Mouse (Mus musculus) adipocyte (in vitro differentiated cells): Measurements from ENCODE around the gene Hand2.

Experiments used
- DNase-seq: peaks from one replicate; pipeline ENCODE4 v3.0.0-alpha.2; 2016; ENCODE audit warnings: low spot score

Gene Hand2

DNA sequence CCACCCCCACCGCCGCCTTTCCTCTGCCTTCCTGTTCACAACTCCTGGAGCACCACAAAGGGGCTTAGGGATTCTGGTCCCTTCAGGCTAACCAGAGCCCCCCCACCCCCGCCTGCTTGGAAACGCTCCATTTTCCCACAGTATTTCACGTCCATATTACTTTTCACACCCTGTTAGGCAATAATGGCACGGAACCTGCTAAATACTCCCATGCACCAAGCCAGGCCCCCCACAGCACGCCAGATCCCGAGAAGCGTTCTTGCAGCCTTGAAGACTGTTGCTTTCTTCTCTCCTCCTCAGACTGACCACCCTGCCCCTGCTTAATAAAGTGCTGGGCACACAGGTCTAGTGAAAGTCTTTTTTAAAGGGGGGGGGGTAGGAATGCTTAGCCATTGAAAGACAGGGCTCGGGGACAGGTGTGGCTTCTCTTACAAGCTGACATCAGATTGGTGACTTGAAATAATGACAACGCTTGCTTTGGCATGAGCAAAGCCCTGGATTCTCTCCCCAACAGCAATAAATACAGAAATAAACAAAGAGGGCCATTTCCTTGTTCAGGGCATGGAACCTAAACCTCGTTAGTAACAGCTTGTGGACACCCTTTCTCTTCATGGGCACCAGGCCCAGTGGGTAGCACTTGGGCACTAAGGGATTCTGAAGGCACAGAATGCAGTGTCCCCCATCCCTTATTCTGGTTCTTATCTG, 21.8 kb downstream of the Hand2 start:
- DNase-seq, result no peak

DNA sequence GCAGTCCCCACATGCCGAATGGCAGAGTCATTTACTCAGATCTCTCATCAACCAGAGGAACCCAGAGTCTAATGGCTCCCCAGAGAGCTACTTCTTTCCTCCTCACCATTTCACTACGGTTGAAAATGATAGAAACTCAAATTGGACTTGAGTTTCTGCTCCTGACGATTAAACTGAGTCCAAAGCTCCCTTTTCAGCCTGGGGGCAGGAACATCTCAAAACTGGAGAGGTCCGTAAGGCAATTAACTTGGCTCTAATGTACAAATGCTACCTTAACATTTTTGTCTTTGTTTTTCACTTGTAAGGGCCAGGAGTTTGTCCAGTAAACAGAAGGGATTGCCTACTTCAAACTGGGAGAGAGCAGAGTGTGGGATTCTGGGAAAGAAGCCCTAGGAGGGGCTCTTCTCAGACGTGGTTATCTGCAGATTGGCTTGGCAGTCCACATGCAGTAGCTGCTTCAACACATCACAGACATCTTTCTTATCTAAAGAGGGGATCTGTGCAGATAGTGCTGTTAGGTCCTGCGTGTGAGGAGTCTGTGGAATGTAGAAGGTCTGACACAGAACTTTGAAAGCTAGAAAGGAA, 23.0 kb downstream of the Hand2 start:
- DNase-seq, result no peak

DNA sequence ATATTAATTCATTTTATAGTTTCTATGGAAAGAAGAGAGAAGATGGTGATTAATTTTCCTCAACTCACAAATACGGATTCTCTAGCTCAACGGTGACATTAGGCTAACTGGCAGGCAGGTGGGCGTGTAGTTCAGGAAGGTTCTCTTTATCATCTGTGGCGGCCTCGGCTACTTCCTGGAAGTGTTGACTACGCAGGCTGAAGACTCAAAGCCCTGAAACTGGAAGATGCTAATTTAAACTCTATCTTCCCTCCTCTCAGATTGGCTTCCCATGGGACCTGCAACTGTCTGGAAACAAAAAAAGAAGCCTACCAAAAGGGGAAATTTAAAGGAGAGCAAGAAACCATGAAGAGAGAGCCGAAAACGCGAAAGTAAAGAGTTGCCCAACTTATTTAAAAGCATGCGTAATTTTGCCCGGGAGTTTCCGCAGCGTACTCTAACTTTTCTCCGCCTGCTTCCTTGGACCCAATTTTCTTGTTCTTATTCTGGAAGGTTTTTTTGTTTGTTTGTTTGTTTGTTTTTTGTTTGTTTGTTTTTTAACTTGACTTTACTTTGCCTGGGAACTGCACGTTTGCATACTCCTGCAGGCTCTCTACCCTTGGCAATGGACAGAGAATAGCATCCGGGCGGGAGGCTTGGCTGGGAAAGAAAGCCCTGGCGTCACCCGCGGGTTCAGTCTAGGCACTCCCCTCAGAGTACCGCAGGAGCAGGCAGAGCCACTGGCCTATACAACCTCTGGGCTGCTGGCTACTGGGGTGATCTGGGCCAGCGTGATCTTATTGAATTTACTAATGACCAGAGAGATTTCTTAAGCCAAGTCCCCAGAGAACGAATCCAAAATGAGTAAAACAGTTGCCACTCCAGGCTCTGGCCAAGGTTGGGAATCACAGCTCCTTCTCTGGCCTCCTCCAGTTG, 24.4 kb downstream of the Hand2 start:
- no peak for DNase-seq

DNA sequence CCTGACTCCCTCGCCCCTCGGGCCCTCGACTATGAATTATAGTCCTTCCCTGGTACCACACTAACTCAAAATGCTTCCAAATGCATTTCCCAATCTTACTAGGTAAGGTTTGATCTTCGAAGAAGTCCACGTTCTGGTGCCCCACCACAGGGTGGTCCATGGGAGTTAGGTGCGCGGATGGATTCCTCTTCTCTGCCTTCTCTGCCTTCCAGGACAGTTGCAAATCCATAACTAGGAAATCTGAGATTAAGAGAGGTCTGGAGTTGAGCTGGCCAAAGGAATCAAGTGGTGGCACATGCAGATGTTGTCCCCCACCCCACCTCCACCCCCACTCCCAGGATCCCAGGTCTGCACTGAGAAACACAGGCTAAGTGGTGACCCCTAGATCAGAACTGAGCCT, 25.6 kb downstream of the Hand2 start:
- DNase-seq, result no peak

DNA sequence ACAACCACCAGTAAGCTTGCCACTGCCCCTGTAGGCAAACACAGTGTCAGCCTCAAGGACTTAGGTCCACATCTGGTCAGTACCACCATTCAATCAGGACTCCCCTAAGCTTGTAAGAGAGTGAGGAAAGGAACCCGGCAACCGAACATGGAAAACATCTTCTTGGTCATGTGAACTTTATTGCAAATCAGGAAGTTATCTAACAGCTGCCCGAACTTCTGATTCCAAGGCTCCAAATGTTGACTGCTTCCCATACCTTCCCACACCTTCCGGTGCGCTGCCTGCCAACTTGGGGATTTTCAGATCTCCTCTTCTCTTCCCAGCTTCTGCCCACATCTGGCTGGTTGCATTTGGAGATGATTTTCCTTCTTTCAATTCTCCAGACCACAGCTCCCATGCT, 26.4 kb downstream of the Hand2 start:
- no peak for DNase-seq

DNA sequence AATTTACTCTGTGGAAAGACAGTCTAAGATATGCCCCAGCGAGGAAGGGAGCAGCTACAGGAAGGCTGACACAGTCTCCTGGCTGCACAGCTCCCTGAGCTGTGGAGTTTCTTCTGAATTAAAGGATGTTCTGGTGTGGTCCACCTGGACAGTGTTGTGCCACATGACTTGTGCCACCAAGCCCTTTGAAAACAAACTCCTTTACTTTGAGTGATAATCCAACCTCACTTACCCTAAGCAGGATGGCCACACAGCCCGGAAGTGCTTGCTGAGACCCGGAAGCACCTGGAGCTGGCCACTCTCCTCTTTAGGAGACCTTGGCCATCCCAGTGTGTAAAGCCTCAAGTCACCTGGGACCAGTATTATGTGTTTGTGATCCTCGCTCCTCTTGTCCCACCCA, 27.5 kb downstream of the Hand2 start:
- no peak for DNase-seq

DNA sequence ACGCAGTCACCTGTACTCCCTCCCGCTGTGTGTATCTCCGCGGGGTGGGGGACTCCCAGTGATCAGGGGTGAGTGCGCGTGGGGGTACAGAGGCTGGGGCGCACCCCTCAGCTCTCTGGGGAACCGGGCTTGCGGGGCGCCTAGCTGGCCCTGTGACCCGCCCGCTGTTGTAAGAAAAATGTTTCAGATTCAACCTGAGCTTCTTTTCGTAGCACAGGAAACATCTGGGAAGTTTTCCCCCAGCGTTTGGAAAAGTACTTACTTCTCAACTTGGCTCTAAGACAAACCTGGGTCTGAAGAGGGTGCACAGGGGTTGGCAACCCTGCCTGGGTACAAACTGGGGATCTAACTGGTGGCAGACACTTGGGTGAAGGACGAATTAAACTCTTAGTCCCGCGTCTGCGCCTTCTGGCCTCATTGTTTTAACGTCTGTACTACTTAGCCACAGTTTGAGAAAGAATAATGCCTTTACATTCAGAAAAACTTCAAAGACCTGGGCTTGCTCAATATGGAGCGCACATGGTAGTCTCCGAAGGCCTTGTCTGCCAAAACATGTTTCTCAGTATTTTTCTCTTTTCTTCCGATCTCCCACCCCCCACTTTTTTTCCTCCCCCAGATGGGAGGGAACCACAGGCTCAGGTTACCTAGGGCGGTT, 28.2 kb downstream of the Hand2 start:
- DNase-seq, result no peak

DNA sequence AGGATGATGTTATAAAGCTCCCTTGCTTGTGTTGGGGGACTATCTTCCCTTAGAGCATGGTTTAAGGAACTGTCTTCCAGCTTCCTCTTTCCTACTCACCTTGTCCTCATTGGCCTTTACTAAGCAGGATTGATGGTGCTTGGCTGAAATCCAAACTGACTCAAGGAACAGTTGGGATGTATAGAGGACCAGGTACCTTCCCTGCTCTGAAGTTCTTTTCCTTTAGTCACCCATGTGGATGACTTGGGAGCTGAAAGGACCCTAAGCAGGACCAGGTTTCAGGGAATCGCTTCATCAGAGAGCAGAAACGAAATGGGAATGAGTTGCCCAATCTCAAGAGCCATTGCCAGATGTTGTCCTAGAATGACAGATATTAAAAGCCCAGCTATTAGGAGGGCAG, 31.1 kb downstream of the Hand2 start:
- DNase-seq, result no peak

DNA sequence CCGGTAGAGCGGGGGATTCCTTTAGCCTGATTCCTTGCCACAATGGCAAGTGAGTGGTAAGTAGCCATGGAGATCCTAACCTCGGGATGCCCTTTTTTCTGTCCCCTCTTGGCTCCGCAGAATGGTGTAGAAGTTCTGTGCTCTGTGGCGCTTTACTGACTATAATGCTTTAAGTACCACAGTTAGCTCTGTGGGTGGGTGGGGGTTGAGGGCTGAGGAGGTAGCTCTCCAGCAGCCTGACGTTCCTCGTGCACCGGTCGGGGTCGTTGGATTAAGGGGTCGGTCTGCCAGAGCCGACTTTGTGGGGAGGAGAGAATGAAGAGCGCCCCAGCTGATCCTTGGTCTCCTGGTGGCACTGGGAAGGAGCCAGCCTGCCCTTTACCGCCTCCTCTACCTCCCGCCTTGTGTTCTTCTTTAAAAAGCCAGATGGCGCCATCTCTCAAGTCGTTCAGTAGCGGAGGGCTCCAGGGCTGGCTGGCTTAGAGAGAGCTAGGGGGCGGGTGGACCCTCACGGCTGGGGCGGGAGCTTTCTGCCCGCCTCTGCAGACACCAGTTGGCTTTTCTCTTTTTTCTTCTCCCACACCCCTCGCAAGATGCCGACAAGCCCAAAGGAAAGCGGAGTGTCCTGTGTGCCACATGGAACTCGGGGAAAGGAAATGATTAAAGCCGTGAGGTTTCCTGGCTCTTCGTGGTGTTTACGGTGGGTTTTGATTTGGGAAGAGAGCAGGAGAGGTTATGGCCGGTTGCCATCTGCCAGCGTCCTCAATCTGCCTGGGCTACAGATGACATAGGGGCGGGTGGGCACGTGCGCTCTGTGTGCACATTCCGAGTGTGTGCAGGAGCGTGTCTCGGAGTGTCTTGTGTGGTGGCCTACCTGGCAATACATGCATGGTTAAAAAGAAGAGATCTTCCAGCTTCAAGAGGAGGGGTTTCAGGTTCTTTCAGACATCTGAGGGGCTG, 32.8 kb downstream of the Hand2 start:
- DNase-seq, result no peak

DNA sequence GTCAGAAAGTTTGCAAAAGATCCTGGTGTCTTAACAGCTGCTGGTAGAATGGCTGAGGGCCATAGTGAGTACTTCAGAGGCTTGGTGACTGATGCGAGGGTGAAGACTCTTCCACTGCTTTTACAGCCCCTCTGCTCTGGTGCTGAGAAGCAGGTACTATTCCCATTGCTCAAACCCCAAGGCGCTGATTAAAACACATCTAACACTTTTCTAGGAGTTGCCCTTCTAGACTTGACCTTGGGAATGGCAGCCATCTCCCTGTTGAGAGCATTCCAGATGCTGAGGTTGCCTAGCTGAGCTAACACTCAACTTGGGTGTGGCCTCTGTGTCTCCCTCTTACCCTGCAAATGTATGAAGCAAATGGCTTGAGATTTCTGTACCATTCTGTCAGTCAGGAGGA, 34.1 kb downstream of the Hand2 start:
- no peak for DNase-seq

DNA sequence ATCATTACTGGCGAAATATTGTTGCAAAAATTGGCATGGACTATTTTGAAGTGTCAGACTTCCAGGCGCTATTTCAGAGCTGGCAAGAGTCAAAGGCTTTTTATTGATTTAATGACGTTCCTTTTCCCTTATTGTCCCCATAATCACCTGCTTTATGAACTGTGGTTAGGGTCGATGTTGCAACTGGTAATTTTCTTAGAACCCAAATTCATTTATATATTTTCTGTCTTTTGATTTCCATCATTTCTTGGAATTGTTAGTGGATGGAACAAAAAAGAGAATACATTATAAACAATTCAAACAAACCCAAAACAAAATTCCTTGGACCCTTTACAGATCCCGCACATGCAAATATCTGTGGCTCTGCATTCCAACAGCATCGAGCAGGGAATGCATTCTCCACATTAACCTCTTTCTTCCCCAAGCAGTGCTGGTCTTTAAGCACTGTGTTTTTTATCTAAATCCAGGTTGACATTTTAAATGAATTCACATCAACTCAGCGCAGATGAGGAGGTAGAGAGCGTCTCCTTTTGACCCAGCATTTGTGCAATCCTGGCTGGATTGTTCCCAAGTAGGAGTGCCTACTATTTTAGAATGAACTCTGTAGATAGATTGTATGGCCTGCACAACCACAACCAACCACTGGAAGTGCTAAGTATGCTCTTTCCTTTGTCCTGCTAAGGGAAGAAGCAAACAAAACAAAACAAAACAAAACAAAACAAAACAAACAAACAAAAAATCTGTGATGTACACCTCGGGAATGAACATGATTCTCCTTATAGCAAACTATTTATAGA, 35.9 kb downstream of the Hand2 start:
- peak; percentile 15 for DNase-seq

DNA sequence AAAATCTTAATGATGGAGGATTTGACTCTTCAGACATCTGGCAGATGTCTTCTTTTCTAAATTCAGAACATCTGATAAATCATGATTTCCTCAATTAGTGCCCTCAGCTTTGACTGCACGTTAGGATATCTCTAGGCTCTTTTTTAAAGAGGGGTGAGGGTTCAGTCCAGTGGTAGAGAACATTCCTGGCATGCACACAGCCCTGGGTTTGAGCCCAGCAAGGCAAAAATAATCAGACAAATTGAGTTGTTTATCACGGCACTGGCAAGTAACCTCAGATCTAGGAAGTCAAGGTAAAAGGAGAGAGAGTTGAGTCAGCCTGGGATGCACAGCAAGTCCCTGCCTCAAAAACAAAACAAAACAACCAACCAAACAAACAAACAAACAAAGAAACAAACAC, 39.7 kb downstream of the Hand2 start:
- DNase-seq, result no peak

DNA sequence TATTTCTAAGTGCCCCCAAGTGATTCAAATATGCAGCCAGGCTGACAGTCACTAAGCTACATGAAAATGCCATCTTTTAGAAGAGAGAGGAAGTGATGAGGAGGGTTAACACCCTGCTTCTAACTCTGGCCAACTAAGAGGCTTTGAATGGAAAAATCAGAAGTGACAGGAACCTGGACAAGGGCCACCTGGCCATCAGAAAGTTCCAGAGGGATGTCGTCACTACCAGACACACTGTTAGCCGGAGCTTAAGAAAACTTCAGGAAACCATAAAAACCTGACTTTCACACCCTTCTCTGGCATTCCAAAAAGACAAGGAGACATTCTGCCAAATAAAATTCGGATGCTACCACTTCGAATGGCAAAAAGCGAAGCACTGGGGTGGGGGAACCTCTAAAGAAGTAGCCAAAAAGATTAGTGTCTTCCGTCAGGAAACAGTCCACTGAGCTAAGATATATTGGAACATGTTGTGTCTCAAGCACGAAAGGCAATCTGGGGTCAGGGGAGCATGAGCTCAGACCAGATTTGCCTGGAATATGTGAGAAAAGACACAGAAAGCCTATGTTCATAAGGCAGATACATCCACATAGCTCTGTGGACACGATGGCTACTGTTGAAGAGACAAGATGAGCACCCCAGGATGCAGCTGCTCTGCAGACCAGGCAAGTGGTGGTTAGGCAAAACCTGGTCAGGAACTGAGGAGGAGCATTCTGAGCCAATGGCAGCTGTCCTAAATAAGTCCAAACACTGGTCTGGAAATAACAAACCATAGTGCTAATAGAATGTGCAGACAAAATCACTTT, 40.4 kb downstream of the Hand2 start:
- no peak for DNase-seq

DNA sequence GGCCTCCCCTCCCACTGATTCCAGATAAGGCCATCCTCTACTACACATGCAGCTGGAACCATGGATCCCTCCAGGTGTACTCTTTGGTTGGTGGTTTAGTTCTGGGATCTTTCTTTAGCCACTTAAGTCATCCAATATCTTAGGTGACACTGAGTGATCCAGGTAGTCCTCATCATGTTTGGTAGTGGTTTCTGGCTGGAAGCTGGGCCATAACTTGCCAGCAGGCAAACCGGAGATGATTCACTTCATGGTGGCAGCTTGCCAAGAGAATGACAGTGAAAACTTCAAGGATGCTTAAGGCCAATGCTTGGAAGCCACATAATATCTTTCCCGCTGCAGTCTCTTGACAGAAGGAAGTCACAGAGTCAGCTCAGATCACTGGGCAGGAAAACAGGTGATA, 42.1 kb downstream of the Hand2 start:
- no peak for DNase-seq

DNA sequence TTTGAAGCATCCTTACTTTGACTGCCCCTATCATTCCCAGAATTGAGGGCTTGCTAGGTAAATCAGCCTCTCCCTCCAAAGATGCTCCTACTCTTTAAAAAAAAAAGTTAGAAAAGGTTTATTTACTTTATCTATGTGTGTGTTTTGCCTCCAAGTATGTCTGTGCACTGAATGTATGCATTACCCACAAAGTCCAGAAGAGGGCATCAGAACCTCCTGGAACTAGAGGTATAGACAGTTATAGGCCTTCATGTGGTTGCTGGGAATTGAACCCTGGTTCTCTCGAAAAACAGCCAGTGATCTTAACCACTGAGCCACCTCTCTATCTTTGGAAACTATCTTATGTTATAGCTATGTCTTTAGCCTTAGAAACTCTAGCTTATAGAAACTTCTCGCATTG, 53.3 kb downstream of the Hand2 start:
- DNase-seq, result no peak
